Mouse (Mus musculus): ENCODE measurements around the gene Pld4.

DNA sequence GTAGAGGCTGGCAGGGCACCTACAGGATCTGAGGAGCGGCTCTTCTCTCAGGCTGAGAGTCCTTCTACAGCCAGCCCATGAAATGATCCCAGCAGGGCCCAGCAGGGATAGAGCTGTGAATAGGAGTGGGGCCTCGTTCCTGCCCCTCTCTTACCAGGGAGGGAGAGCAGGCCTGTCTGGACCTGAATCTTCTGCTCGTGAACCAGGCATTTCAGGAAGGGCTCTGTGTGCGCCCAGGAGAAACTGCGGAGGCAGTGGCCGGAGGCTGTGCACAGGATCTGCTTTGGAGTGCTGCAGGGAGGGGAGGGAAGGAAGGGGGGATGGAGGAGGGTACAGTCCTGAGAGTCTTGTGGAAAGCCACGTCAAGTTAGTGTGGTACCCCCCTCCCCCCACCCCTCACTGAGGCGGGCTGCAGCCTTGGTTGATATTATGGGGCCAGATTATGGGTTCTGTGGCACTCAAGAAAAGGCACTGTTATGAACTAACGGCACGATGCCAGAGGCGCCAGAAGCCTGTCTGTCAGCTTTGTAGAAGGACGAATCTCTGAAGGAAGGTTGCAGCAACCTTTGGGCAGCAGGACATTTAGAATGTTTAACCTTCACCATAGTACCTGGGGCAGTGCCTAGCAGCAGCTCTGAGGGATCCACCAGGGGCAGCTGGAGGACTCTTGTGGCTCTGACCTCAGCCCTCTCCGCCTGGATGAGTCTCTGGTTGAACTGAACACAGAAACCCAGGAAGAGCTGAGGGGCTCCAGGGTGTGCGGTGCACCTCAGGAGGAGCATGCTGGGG is 54.4 kb downstream of the Pld4 start:
- TF ChIP-seq CTCF (IDR thresholded peaks at IDR 0.05; ENCODE audit: low read depth, low read length) (no peak), EP300 (IDR thresholded peaks at IDR 0.05; ENCODE audit: insufficient read depth, low read depth, low read length) (no peak)
